Mouse (Mus musculus): ENCODE data around the gene Esp22.
"Not testable (repeated sequence)": the region's sequence is repeated elsewhere in the genome, so short reads cannot be mapped to it uniquely, and the experiment has no call there.

Gene Esp22

GRCm38 (mm10) chr17:39095034-39095433 lies at the start of gene Esp22:
Esp22 (plus strand) TSS chr17:39095334.
- DNase-seq (ENCODE audit: extremely low spot score, low spot score) = no peak

DNA sequence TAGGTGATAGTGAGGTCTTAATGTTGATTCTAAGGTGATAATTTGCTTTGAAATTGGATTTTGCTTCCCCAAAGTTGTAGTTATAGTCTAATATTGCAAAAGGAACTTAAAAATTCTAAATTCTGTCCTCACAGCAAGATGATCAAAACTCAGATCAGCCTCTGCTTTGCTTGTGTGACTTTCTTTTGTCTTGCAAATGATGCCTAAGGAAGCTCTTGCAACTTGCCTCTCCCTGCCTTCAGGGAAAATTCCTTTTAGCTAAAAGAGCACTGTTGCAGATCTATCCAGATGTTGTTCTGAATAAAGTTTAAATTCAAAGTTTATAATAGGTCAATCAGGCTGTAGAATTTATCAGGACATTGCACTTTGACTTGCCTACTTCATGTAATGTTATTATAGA lies 31.5 kb upstream of the Esp22 start:
- DNase-seq (ENCODE audit: extremely low spot score, low spot score) = no peak

GRCm38 (mm10) chr17:39076937-39077336 lies 18.2 kb upstream of the Esp22 start, which contains the start of gene Esp23:
Esp23 (minus strand) TSS chr17:39077037.
- no peak for DNase-seq (ENCODE audit: extremely low spot score, low spot score)

DNA sequence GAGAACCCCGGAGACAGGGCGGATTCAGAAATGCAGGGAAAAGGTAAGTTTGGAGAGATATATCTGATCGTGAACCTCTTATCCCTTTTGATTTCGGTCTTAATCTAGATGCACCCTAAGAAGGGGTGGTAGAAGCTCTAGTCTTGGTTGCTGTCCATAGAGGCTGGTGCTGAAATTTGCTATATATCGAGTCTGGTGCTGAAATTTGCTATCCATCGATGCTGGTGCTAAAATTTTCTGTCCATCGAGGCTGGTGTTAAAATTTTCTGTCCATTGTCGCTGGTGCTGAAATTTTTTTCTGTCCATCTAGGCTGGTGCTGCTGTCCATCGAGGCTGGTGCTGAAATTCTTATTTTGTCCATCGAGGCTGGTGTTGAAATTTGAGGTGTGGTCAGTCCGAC lies 12.0 kb downstream of the Esp22 start:
- not testable (repeated sequence) for DNase-seq (ENCODE audit: extremely low spot score, low spot score)

DNA sequence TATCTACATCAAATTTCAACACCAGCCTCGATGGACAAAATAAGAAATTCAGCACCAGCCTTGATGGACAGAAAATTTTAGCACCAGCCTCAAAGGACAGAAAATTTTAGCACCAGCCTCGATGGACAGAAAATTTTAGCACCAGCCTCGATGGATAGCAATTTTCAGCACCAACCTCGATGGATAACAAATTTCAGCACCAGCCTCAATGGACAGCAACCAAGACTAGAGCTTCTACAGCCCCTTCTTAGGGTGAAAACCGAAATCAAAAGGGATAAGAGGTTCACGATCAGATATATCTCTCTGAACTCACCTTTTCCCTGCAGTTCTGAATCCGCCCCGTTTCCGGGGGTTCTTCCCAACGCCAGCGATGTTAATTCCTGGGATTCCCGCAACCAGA lies 34.0 kb downstream of the Esp22 start:
- DNase-seq (ENCODE audit: extremely low spot score, low spot score) = not testable (repeated sequence)

Measured in neural tube, embryonic 10.5 days (tissue).